Mouse (Mus musculus) hindbrain, embryonic 14.5 days (tissue): ENCODE data around the gene Dgkb. TPM values are rescaled to one million over a fixed set of nuclear protein-coding genes. Genes with fewer than 3 reads are reported as not detected.

Experiments
- ATAC-seq: fragments of 200-750 bp; cut with Nextera tagmentation; 2 replicates; pipeline ENCODE4 v1.8.0; 2017; ENCODE audit warnings: moderate number of reproducible peaks, mild to moderate bottlenecking, moderate TSS enrichment, moderate library complexity; ENCODE audit not compliant: low FRiP score
- DNase-seq: peaks from one replicate; pipeline ENCODE4 v3.0.0-alpha.2; 2015; ENCODE audit warnings: low spot score
- H3K27ac ChIP-seq: fragments of 300-500 bp; sonication (generic); 2 replicates; pipeline ENCODE4 v1.5.1; 2014; ENCODE audit warnings: mild to moderate bottlenecking, moderate library complexity
- H3K27me3 ChIP-seq: fragments of 300-500 bp; sonication (generic); 2 replicates; pipeline ENCODE4 v1.6.1; 2014; ENCODE audit warnings: mild to moderate bottlenecking, low read length, mixed read lengths; ENCODE audit not compliant: control insufficient read depth, insufficient read depth
- H3K36me3 ChIP-seq: fragments of 300-500 bp; sonication (generic); replicated peaks from 2 replicates; pipeline ENCODE4 v1.6.1; 2014; ENCODE audit not compliant: control insufficient read depth, insufficient read depth
- H3K4me1 ChIP-seq: fragments of 300-500 bp; sonication (generic); replicated peaks from 2 replicates; pipeline ENCODE4 v1.6.1; 2014; ENCODE audit warnings: antibody characterized with exemption, low read length, mixed read lengths; ENCODE audit not compliant: control insufficient read depth, insufficient read depth
- H3K4me2 ChIP-seq: fragments of 300-500 bp; sonication (generic); replicated peaks from 2 replicates; pipeline ENCODE4 v1.6.1; 2014; ENCODE audit warnings: mild to moderate bottlenecking, moderate library complexity
- H3K4me3 ChIP-seq: fragments of 300-500 bp; sonication (generic); replicated peaks from 2 replicates; pipeline ENCODE4 v1.5.1; 2014; ENCODE audit warnings: mild to moderate bottlenecking, low read length
- H3K9ac ChIP-seq: fragments of 300-500 bp; sonication (generic); 2 replicates; pipeline ENCODE4 v1.6.1; 2014
- H3K9me3 ChIP-seq: fragments of 300-500 bp; sonication (generic); 2 replicates; pipeline ENCODE4 v1.6.1; 2016; ENCODE audit warnings: low read length; ENCODE audit not compliant: control insufficient read depth
- WGBS: fragments of 180-500 bp; shearing (Covaris S2); extraction: QIAGEN DNeasy Blood & Tissue Kit; methylation state at CpG from one replicate; pipeline ENCODE4 v1.1.7; 2014; 5-methylcytosine and 5-hydroxymethylcytosine counted together
- polyA plus RNA-seq: library from polyadenylated mRNA; unstranded; fragments of >200 nt; fragmentation: Nextera tagmentation; extraction: Ambion mirVana; gene quantifications from 2 replicates; pipeline ENCODE4 v1.2.1, GENCODE M21; 2014

Gene Dgkb
- polyA plus RNA-seq, 1 experiment from 2014 or later: 7.5 TPM

DNA sequence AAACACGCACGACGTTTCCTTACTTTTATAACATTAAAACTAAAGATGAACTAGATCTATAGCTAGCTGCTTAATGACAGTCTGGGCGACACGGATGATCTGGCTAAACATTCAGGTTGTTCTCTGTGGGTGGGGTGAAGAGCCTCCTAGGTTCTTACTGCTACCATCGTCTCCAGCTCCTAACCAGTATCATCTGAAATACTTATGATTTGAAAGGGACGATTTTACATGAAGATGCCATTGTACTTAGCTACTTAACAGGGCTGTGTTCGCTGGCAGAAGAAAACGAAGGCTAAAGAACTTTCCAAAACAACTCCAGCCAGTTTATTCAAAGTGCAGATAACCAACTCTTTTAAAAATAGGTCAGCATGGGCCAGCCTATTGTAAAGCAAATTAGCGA, 63.9 kb downstream of the Dgkb start:
- WGBS: 1% methylated on average over 10 of the region's 10 CpGs

DNA sequence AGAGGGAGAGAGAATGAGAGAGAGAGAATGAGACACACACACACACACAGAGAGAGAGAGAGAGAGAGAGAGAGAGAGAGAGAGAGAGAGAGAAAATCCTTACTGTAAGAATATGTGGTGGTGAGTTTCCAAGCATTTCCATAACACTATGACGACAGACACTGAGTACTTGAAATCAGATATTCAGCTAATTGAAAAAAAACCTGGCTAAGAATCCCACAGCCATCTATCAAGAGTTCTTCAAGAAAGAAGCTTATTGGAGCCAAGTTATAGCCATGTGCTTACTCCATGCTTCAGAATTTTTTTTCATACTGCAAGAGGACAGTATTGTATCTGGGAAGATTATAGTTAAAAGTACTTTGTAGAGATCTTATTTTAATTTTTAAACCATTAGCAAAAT, 65.3 kb downstream of the Dgkb start:
- WGBS: 75% methylated on average over 1 of the region's 1 CpGs
- no peak overlapping the region for H3K4me3 ChIP-seq
- no peak overlapping the region for H3K27ac ChIP-seq
- DNase-seq: no peak
- H3K9ac ChIP-seq: no peak overlapping the region
- H3K4me1 ChIP-seq: peaks cover 6% of the 10 kb centered on the region
- ATAC-seq: no peak
- H3K36me3 ChIP-seq: no peaks in the 10 kb centered on the region
- no peaks in the 10 kb centered on the region for H3K27me3 ChIP-seq
- no peak overlapping the region for H3K4me2 ChIP-seq
- H3K9me3 ChIP-seq: no peaks in the 10 kb centered on the region

More for the DNA sequence above, 63.9 kb downstream of the Dgkb start:
- no peaks in the 10 kb centered on the region for H3K36me3 ChIP-seq
- no peaks in the 10 kb centered on the region for H3K27me3 ChIP-seq
- DNase-seq (no peak), ATAC-seq (no peak)
- H3K9ac ChIP-seq: peak overlapping the region; percentile 54
- H3K4me3 ChIP-seq: peak overlapping the region; percentile 44
- H3K4me2 ChIP-seq: peak overlapping the region; percentile 96
- H3K9me3 ChIP-seq: no peaks in the 10 kb centered on the region
- H3K27ac ChIP-seq: no peak overlapping the region
- peaks cover 6% of the 10 kb centered on the region for H3K4me1 ChIP-seq

DNA sequence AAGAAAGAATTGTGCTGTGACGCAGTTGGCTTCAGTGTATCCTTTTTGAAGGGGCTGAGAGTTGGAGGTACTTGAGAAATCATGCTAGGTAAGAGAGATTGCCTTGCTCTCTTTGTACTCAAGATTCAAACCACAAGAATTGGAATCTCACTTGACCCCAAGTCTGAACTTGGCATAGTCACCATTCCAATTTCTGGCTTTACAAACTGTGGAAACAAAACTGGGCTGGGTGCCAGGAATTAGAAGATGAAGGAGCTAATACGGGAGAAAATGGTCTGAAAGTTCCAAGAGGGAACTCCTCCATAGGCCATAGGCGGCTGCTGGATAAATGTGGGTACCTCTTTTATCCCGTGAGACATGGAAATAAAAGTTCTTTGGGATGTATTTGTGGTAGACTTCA, 66.3 kb downstream of the Dgkb start:
- Histone ChIP-seq H3K36me3 (no peaks in the 10 kb centered on the region), H3K27ac (no peak overlapping the region), H3K4me1 (peaks cover 6% of the 10 kb centered on the region), H3K4me3 (no peak overlapping the region), H3K4me2 (no peak overlapping the region), H3K9me3 (no peaks in the 10 kb centered on the region), H3K9ac (no peak overlapping the region), H3K27me3 (no peaks in the 10 kb centered on the region)
- no peak for ATAC-seq
- DNase-seq: no peak
- WGBS: 73% methylated on average over 4 of the region's 4 CpGs

DNA sequence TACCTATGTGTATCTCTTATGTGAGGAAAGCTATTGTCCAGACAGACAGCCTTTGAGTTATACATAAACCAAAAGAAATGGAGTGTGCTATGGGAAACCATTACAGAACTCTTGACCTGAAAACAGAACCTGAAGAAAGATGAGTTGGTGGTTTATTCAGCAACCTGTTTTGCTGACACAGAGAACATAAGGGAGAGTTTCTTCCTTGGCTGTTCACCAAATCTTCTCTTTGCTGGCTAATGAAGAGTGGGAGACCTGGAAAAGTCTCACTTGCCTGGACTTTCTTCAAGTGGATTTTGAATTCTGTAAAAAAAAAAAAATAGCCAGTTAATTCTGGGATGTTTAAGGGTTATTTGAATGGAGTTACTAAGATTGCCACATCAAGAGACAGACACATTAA, 71.1 kb downstream of the Dgkb start:
- Histone ChIP-seq H3K4me3 (no peak overlapping the region), H3K9ac (no peak overlapping the region), H3K9me3 (no peaks in the 10 kb centered on the region), H3K36me3 (no peaks in the 10 kb centered on the region), H3K27me3 (no peaks in the 10 kb centered on the region), H3K27ac (no peak overlapping the region), H3K4me1 (no peaks in the 10 kb centered on the region), H3K4me2 (no peak overlapping the region)
- no peak for ATAC-seq
- no peak for DNase-seq

DNA sequence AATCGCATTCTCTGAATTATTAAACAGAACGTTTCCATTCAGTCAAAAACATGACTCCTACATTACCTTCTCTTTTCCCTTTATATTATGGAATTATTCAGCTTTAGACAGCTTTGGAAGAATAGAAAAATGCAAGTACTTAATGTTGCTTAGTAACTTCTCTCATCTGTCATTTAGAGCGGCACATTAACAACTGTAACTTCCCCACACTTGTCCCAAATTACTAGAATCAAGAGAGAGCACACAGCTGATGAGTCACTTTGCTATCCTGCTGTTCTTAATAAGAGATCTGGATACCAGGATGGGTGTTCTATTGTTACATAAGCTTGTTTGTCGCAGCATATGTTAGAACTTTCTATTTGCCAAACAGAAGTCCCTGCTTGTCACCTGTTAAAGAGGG, 71.9 kb downstream of the Dgkb start:
- no peaks in the 10 kb centered on the region for H3K36me3 ChIP-seq
- WGBS: 73% methylated on average over 4 of the region's 4 CpGs
- no peak for DNase-seq
- H3K4me3 ChIP-seq: no peak overlapping the region
- no peak for ATAC-seq
- no peak overlapping the region for H3K27ac ChIP-seq
- no peaks in the 10 kb centered on the region for H3K27me3 ChIP-seq
- no peaks in the 10 kb centered on the region for H3K4me1 ChIP-seq
- H3K9me3 ChIP-seq: no peaks in the 10 kb centered on the region
- no peak overlapping the region for H3K9ac ChIP-seq
- no peak overlapping the region for H3K4me2 ChIP-seq

DNA sequence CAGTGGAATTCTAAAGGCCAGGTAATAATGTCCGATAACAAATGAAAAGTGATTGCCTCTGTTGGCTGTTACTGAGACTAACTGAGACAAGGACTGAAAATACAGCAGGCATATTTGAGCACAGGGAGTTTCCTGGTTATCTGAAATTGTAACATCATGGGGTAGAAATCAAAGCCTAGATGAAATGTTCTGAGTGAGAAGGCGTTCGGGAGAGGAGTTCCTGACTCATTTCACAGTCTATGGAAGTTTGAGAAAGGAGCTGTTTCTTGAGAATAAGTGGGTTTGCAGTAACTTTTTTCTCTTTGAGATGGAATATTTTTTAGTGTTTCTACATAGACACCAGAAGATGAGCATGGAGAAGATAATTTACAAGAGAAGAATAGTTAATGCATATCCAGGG, 73.8 kb downstream of the Dgkb start:
- no peaks in the 10 kb centered on the region for H3K4me1 ChIP-seq
- whole genome bisulfite sequencing: 96% methylated on average over 3 of the region's 3 CpGs

DNA sequence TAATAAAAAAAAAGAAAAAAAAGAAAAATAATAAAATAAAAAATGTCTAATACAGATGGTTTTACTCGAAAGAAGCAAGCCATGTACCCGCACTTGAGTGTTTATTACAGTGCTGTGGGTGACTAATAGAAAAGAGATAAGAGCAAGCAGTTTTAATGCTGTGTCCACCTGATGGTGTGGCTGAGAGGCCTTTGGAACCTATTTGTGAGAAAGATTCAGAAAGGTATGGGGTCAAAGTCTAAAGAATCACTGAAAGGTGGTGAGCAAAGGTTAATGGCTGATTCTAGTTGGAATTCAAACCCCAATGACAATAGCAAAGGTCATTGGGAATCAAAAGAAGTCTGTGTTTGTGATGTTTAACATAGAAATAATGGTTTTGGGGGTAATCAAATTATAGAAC, 124.6 kb downstream of the Dgkb start:
- Histone ChIP-seq H3K4me2 (no peak overlapping the region), H3K27me3 (no peaks in the 10 kb centered on the region), H3K4me1 (no peaks in the 10 kb centered on the region), H3K4me3 (no peak overlapping the region), H3K9me3 (no peaks in the 10 kb centered on the region), H3K27ac (no peak overlapping the region), H3K9ac (no peak overlapping the region), H3K36me3 (no peaks in the 10 kb centered on the region)
- no peak for ATAC-seq
- DNase-seq: no peak
- WGBS: 98% methylated on average over 2 of the region's 2 CpGs

More for the DNA sequence above, 73.8 kb downstream of the Dgkb start:
- DNase-seq: no peak
- no peaks in the 10 kb centered on the region for H3K27me3 ChIP-seq
- no peak overlapping the region for H3K4me2 ChIP-seq
- no peaks in the 10 kb centered on the region for H3K36me3 ChIP-seq
- no peak overlapping the region for H3K27ac ChIP-seq
- no peaks in the 10 kb centered on the region for H3K9me3 ChIP-seq
- no peak overlapping the region for H3K9ac ChIP-seq
- H3K4me3 ChIP-seq: no peak overlapping the region
- ATAC-seq: no peak

DNA sequence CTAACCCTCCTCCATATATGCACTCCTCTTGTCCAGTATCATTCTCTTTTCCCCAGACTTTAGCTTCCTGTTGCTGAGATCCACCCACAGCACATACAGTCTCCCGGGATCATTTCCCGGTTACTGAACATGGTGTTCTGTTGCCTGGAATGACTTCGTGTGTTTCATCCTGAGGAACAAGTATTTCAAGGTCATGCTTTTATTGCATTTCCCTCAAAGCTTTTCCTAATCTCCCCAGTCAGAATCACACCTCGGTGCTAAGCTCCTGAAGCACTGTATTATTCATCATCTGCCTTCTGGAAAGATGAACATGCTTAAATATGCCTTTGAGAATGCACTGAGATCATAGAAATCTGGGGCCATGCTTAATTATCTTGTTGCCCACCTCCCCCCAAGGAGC, 138.7 kb downstream of the Dgkb start:
- peaks cover 12% of the 10 kb centered on the region for H3K9me3 ChIP-seq
- H3K27me3 ChIP-seq: no peaks in the 10 kb centered on the region
- ATAC-seq: no peak
- no peak for DNase-seq
- no peak overlapping the region for H3K27ac ChIP-seq
- no peaks in the 10 kb centered on the region for H3K4me1 ChIP-seq
- no peak overlapping the region for H3K9ac ChIP-seq
- H3K36me3 ChIP-seq: no peaks in the 10 kb centered on the region
- no peak overlapping the region for H3K4me2 ChIP-seq
- 81% methylated on average over 4 of the region's 4 CpGs for WGBS
- no peak overlapping the region for H3K4me3 ChIP-seq

DNA sequence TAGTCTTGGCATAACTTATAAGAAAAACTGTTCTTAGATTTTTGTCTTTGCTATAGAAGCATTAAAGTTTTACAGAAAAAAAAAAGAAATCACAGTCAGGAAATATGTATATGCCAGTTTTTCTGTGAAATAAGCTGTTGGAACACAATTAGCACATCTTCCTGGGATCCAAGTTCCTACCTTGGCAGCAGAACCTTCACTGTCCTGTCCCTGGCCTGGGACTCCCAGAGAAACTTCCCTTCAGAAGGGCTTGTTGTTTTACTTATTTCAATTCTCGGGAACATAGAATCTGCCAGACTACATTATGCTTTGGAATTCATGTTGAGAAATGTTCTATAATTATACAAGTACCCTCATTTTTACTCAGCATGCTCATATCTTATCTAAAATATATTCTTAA, 154.0 kb downstream of the Dgkb start:
- H3K36me3 ChIP-seq: no peaks in the 10 kb centered on the region
- no peaks in the 10 kb centered on the region for H3K27me3 ChIP-seq
- no peak overlapping the region for H3K27ac ChIP-seq
- WGBS: 78% methylated on average over 1 of the region's 1 CpGs
- DNase-seq (no peak), ATAC-seq (no peak)
- no peak overlapping the region for H3K4me2 ChIP-seq
- no peaks in the 10 kb centered on the region for H3K9me3 ChIP-seq
- H3K4me3 ChIP-seq: no peak overlapping the region
- H3K9ac ChIP-seq: no peak overlapping the region
- H3K4me1 ChIP-seq: no peaks in the 10 kb centered on the region

DNA sequence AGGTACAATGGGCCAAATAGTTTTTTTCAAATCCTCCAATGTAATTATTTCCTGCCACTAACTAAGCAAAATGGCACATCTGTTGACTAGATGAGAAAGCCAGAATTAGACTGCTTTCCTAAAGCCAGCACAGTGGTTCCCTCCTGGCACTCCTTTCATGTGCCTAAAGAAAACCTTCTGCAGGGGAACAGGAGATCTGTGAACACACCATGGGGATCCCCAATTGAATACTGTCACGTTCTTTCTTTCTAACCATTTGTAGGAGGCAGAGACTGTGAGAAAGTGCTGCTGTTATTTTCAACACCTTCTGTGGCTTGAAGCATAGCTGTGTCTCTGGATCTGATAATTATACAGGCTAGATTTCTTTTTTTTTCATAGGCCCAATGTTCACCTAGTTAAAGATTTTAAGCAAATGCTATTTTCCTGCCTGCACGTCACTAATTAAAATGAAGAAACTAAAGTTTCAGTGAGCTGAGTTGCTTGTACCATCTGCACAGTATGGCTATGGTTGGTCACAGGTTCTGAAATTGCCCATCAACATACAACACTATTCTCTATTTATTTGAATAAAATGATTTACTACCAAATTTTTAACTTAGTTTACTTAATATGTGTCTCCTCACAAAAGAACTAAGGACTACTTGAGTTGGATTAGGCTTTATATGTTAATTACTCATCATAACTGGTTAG, 161.1 kb downstream of the Dgkb start:
- Histone ChIP-seq H3K4me3 (no peak overlapping the region), H3K4me1 (no peaks in the 10 kb centered on the region), H3K36me3 (no peaks in the 10 kb centered on the region), H3K9me3 (no peaks in the 10 kb centered on the region), H3K27ac (no peak overlapping the region), H3K4me2 (no peak overlapping the region), H3K27me3 (no peaks in the 10 kb centered on the region), H3K9ac (no peak overlapping the region)
- DNase-seq: no peak
- ATAC-seq: no peak
- 44% methylated on average over 2 of the region's 2 CpGs for WGBS
